Mouse (Mus musculus) embryonic fibroblast, embryonic 13.5 days (primary cell): Measurements from ENCODE around the gene Cct4.

ENCODE experiments used
- CTCF ChIP-seq: IDR thresholded peaks from 2 replicates; pipeline ENCODE4 v1.5.1; 2011; ENCODE audit warnings: mild to moderate bottlenecking, control low read depth, low read length, moderate library complexity, borderline replicate concordance; ENCODE audit not compliant: insufficient read depth
- POLR2A ChIP-seq: IDR thresholded peaks from 2 replicates; pipeline ENCODE4 v1.6.1; 2011; ENCODE audit warnings: low read depth, mild to moderate bottlenecking, control low read depth, low read length, moderate library complexity

GRCm38 (mm10) chr11:22969486-22969885, 20.8 kb upstream of the Cct4 start:
- TF ChIP-seq POLR2A (no peak), CTCF (no peak)
